Mouse (Mus musculus) forebrain, embryonic 12.5 days (tissue): ENCODE results near the gene Ino80. TPM values are rescaled to one million over a fixed set of nuclear protein-coding genes. Genes with fewer than 3 reads are reported as not detected.

Experiments
- ATAC-seq: fragments of 200-750 bp; cut with Nextera tagmentation; 2 replicates; pipeline ENCODE4 v1.8.0; 2017; ENCODE audit warnings: moderate TSS enrichment; ENCODE audit not compliant: low FRiP score
- H3K27ac ChIP-seq: fragments of 300-500 bp; sonication (generic); 2 replicates; pipeline ENCODE4 v1.5.1; 2016; ENCODE audit warnings: mild to moderate bottlenecking
- H3K27me3 ChIP-seq: fragments of 300-500 bp; sonication (generic); 2 replicates; pipeline ENCODE4 v1.6.1; 2016; ENCODE audit warnings: mild to moderate bottlenecking
- H3K36me3 ChIP-seq: fragments of 300-500 bp; sonication (generic); replicated peaks from 2 replicates; pipeline ENCODE4 v1.6.1; 2016; ENCODE audit warnings: mild to moderate bottlenecking
- H3K4me1 ChIP-seq: fragments of 300-500 bp; sonication (generic); 2 replicates; pipeline ENCODE4 v1.6.1; 2016
- H3K4me2 ChIP-seq: fragments of 300-500 bp; sonication (generic); 2 replicates; pipeline ENCODE4 v1.6.1; 2016; ENCODE audit warnings: mild to moderate bottlenecking, moderate library complexity
- H3K4me3 ChIP-seq: fragments of 300-500 bp; sonication (generic); replicated peaks from 2 replicates; pipeline ENCODE4 v1.5.1; 2016; ENCODE audit warnings: mild to moderate bottlenecking
- H3K9ac ChIP-seq: fragments of 300-500 bp; sonication (generic); 2 replicates; pipeline ENCODE4 v1.6.1; 2016; ENCODE audit warnings: mild to moderate bottlenecking
- H3K9me3 ChIP-seq: fragments of 300-500 bp; sonication (generic); 2 replicates; pipeline ENCODE4 v1.6.1; 2016
- WGBS: fragments of 180-500 bp; shearing (Covaris S2); methylation state at CpG from one replicate; pipeline ENCODE4 v1.1.7; 2016; 5-methylcytosine and 5-hydroxymethylcytosine counted together
- polyA plus RNA-seq: library from polyadenylated mRNA; unstranded; fragments of >200 nt; fragmentation: Nextera tagmentation; extraction: Ambion mirVana; gene quantifications from 2 replicates; pipeline ENCODE4 v1.2.1, GENCODE M21; 2016

The Ino80 gene
- polyA plus RNA-seq, 1 experiment from 2014 or later: 4.5 TPM

- no peak overlapping the region for H3K4me3 ChIP-seq
- no peak overlapping the region for H3K9ac ChIP-seq
- no peak for ATAC-seq
- no peak overlapping the region for H3K4me2 ChIP-seq
- 93% methylated on average over 4 of the region's 4 CpGs for WGBS
- no peaks in the 10 kb centered on the region for H3K4me1 ChIP-seq
- no peak overlapping the region for H3K27ac ChIP-seq
- H3K9me3 ChIP-seq: no peaks in the 10 kb centered on the region
- peaks cover 36% of the 10 kb centered on the region for H3K36me3 ChIP-seq
- H3K27me3 ChIP-seq: no peaks in the 10 kb centered on the region
Observed at GRCm38 (mm10) chr2:119436467-119436866, 41.0 kb downstream of the Ino80 start.

GRCm38 (mm10) chr2:119413819-119414218 lies 63.7 kb downstream of the Ino80 start:
- Histone ChIP-seq H3K9me3 (no peaks in the 10 kb centered on the region), H3K36me3 (peaks cover 50% of the 10 kb centered on the region), H3K27ac (no peak overlapping the region), H3K4me2 (no peak overlapping the region), H3K4me3 (no peak overlapping the region), H3K9ac (no peak overlapping the region), H3K27me3 (no peaks in the 10 kb centered on the region), H3K4me1 (no peaks in the 10 kb centered on the region)
- 67% methylated on average over 1 of the region's 1 CpGs for WGBS
- ATAC-seq: no peak

GRCm38 (mm10) chr2:119411674-119412073 lies 65.8 kb downstream of the Ino80 start:
- H3K27me3 ChIP-seq: no peaks in the 10 kb centered on the region
- no peaks in the 10 kb centered on the region for H3K9me3 ChIP-seq
- no peak for ATAC-seq
- no peak overlapping the region for H3K4me2 ChIP-seq
- H3K36me3 ChIP-seq: peaks cover 47% of the 10 kb centered on the region
- no peak overlapping the region for H3K9ac ChIP-seq
- no peak overlapping the region for H3K27ac ChIP-seq
- no peaks in the 10 kb centered on the region for H3K4me1 ChIP-seq
- WGBS: 95% methylated on average over 2 of the region's 2 CpGs
- H3K4me3 ChIP-seq: no peak overlapping the region

GRCm38 (mm10) chr2:119411016-119411415 lies 66.5 kb downstream of the Ino80 start:
- 85% methylated on average over 5 of the region's 5 CpGs for WGBS
- no peaks in the 10 kb centered on the region for H3K9me3 ChIP-seq
- peaks cover 52% of the 10 kb centered on the region for H3K36me3 ChIP-seq
- no peak for ATAC-seq
- no peak overlapping the region for H3K9ac ChIP-seq
- H3K27ac ChIP-seq: no peak overlapping the region
- no peaks in the 10 kb centered on the region for H3K4me1 ChIP-seq
- no peak overlapping the region for H3K4me2 ChIP-seq
- H3K4me3 ChIP-seq: no peak overlapping the region
- H3K27me3 ChIP-seq: no peaks in the 10 kb centered on the region

- H3K4me3 ChIP-seq: no peak overlapping the region
- ATAC-seq: no peak
Observed at GRCm38 (mm10) chr2:119408733-119409132, 68.8 kb downstream of the Ino80 start.

GRCm38 (mm10) chr2:119408278-119408677 lies 69.2 kb downstream of the Ino80 start:
- no peak overlapping the region for H3K27ac ChIP-seq
- H3K36me3 ChIP-seq: peaks cover 60% of the 10 kb centered on the region
- ATAC-seq: no peak
- H3K4me3 ChIP-seq: no peak overlapping the region
- no peak overlapping the region for H3K4me2 ChIP-seq
- no peak overlapping the region for H3K9ac ChIP-seq
- H3K9me3 ChIP-seq: no peaks in the 10 kb centered on the region
- WGBS: 80% methylated on average over 8 of the region's 8 CpGs
- H3K27me3 ChIP-seq: no peaks in the 10 kb centered on the region
- H3K4me1 ChIP-seq: no peaks in the 10 kb centered on the region

More at GRCm38 (mm10) chr2:119408733-119409132, 68.8 kb downstream of the Ino80 start:
- Histone ChIP-seq H3K4me1 (no peaks in the 10 kb centered on the region), H3K36me3 (peaks cover 60% of the 10 kb centered on the region), H3K27me3 (no peaks in the 10 kb centered on the region), H3K9me3 (no peaks in the 10 kb centered on the region), H3K4me2 (no peak overlapping the region), H3K9ac (no peak overlapping the region), H3K27ac (no peak overlapping the region)

- Histone ChIP-seq H3K9me3 (no peaks in the 10 kb centered on the region), H3K4me3 (no peak overlapping the region), H3K4me1 (no peaks in the 10 kb centered on the region), H3K4me2 (no peak overlapping the region), H3K36me3 (peaks cover 35% of the 10 kb centered on the region), H3K9ac (no peak overlapping the region), H3K27ac (no peak overlapping the region), H3K27me3 (no peaks in the 10 kb centered on the region)
- ATAC-seq: no peak
Observed at GRCm38 (mm10) chr2:119399313-119399712, 78.2 kb downstream of the Ino80 start.

- H3K36me3 ChIP-seq: peaks cover 39% of the 10 kb centered on the region
Observed at GRCm38 (mm10) chr2:119398665-119399064, 78.8 kb downstream of the Ino80 start.

GRCm38 (mm10) chr2:119398252-119398651 lies 79.2 kb downstream of the Ino80 start:
- ATAC-seq: no peak
- no peak overlapping the region for H3K27ac ChIP-seq
- no peaks in the 10 kb centered on the region for H3K27me3 ChIP-seq
- H3K9ac ChIP-seq: no peak overlapping the region
- H3K4me1 ChIP-seq: no peaks in the 10 kb centered on the region
- H3K4me3 ChIP-seq: no peak overlapping the region
- no peak overlapping the region for H3K4me2 ChIP-seq
- H3K9me3 ChIP-seq: no peaks in the 10 kb centered on the region
- H3K36me3 ChIP-seq: peaks cover 41% of the 10 kb centered on the region
- 91% methylated on average over 5 of the region's 5 CpGs for WGBS

More at GRCm38 (mm10) chr2:119398665-119399064, 78.8 kb downstream of the Ino80 start:
- Histone ChIP-seq H3K27me3 (no peaks in the 10 kb centered on the region), H3K9me3 (no peaks in the 10 kb centered on the region), H3K27ac (no peak overlapping the region), H3K4me1 (no peaks in the 10 kb centered on the region), H3K4me3 (no peak overlapping the region), H3K9ac (no peak overlapping the region), H3K4me2 (no peak overlapping the region)
- 100% methylated on average over 1 of the region's 1 CpGs for WGBS
- no peak for ATAC-seq

- H3K4me3 ChIP-seq: no peak overlapping the region
- no peaks in the 10 kb centered on the region for H3K9me3 ChIP-seq
- 94% methylated on average over 4 of the region's 4 CpGs for WGBS
- no peak overlapping the region for H3K4me2 ChIP-seq
- H3K9ac ChIP-seq: no peak overlapping the region
- H3K4me1 ChIP-seq: no peaks in the 10 kb centered on the region
- H3K27me3 ChIP-seq: no peaks in the 10 kb centered on the region
- ATAC-seq: no peak
- H3K27ac ChIP-seq: no peak overlapping the region
- peaks cover 39% of the 10 kb centered on the region for H3K36me3 ChIP-seq
Observed at GRCm38 (mm10) chr2:119389992-119390391, 87.5 kb downstream of the Ino80 start.

GRCm38 (mm10) chr2:119388266-119388665 lies 89.2 kb downstream of the Ino80 start:
- Histone ChIP-seq H3K9ac (no peak overlapping the region), H3K4me2 (no peak overlapping the region), H3K4me3 (no peak overlapping the region), H3K27me3 (no peaks in the 10 kb centered on the region), H3K4me1 (no peaks in the 10 kb centered on the region), H3K36me3 (peaks cover 33% of the 10 kb centered on the region), H3K27ac (no peak overlapping the region), H3K9me3 (no peaks in the 10 kb centered on the region)
- 92% methylated on average over 1 of the region's 1 CpGs for WGBS
- no peak for ATAC-seq

- no peak for ATAC-seq
- Histone ChIP-seq H3K27me3 (no peaks in the 10 kb centered on the region), H3K9me3 (no peaks in the 10 kb centered on the region), H3K4me3 (no peak overlapping the region), H3K9ac (no peak overlapping the region), H3K27ac (no peak overlapping the region), H3K36me3 (peaks cover 83% of the 10 kb centered on the region), H3K4me2 (no peak overlapping the region), H3K4me1 (no peaks in the 10 kb centered on the region)
- 87% methylated on average over 3 of the region's 3 CpGs for WGBS
Observed at GRCm38 (mm10) chr2:119379455-119379854, 98.0 kb downstream of the Ino80 start.

GRCm38 (mm10) chr2:119377826-119378225 lies 99.7 kb downstream of the Ino80 start:
- no peak overlapping the region for H3K4me3 ChIP-seq
- 78% methylated on average over 3 of the region's 3 CpGs for WGBS
- H3K27me3 ChIP-seq: no peaks in the 10 kb centered on the region
- no peaks in the 10 kb centered on the region for H3K4me1 ChIP-seq
- ATAC-seq: no peak
- no peak overlapping the region for H3K9ac ChIP-seq
- peaks cover 93% of the 10 kb centered on the region for H3K36me3 ChIP-seq
- no peaks in the 10 kb centered on the region for H3K9me3 ChIP-seq
- H3K27ac ChIP-seq: no peak overlapping the region
- no peak overlapping the region for H3K4me2 ChIP-seq
